Mouse (Mus musculus) C2C12 (cell line): ENCODE measurements around the gene Fam83d.

ENCODE experiments used
- CTCF ChIP-seq: IDR thresholded peaks from one replicate; pipeline ENCODE4 v1.5.1; 2011; ENCODE audit not compliant: control insufficient read depth, insufficient read depth, insufficient read length
- MAX ChIP-seq: IDR thresholded peaks from one replicate; pipeline ENCODE4 v1.6.1; 2011; ENCODE audit warnings: mild to moderate bottlenecking, control low read depth
- MYOG ChIP-seq: IDR thresholded peaks from one replicate; pipeline ENCODE4 v1.6.1; 2011; ENCODE audit not compliant: control insufficient read depth, insufficient read length; ENCODE audit errors: extremely low read depth
- USF1 ChIP-seq: IDR thresholded peaks from one replicate; pipeline ENCODE4 v1.6.1; 2011; ENCODE audit warnings: low read depth, mild to moderate bottlenecking, control low read depth, moderate library complexity

DNA sequence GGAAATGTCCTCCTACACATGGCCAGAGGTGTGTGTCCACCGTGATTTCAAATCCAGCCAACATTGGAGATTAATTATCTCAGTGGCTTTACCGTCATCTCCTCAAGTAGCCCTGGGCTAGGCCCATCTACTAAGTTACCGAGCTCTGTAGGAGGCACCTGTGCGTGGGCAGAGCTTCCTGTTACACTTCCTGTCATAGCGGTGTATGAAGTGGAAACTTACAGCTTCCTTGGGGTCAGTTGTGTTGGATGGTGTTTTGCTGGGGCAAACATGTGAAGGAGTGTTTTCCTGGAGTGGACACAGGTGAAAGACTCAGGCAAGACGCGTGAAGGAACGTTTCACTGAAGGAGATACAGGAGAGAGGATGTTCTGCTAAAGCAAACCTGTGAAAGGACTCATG, 32.6 kb upstream of the Fam83d start:
- TF ChIP-seq CTCF (no peak), USF1 (no peak), MYOG (no peak), MAX (no peak)
